Mouse (Mus musculus) CD4-positive, CD25-positive, alpha-beta regulatory T cell, adult 4 months (primary cell): ENCODE results near the gene Fry. TPM values are rescaled to one million over a fixed set of nuclear protein-coding genes. Genes with fewer than 3 reads are reported as not detected.

Experiments used
- ATAC-seq: one replicate; pipeline ENCODE4 v1.8.0; 2017
- polyA plus RNA-seq, 2 experiments: library from polyadenylated mRNA; unstranded; fragments of 100-300 nt; shearing (Covaris generic); gene quantifications; one replicate each; pipeline ENCODE4 v1.2.1; 2017

Fry gene
- polyA plus RNA-seq, 2 experiments from 2014 or later, result 15.4 to 20.7 TPM

DNA sequence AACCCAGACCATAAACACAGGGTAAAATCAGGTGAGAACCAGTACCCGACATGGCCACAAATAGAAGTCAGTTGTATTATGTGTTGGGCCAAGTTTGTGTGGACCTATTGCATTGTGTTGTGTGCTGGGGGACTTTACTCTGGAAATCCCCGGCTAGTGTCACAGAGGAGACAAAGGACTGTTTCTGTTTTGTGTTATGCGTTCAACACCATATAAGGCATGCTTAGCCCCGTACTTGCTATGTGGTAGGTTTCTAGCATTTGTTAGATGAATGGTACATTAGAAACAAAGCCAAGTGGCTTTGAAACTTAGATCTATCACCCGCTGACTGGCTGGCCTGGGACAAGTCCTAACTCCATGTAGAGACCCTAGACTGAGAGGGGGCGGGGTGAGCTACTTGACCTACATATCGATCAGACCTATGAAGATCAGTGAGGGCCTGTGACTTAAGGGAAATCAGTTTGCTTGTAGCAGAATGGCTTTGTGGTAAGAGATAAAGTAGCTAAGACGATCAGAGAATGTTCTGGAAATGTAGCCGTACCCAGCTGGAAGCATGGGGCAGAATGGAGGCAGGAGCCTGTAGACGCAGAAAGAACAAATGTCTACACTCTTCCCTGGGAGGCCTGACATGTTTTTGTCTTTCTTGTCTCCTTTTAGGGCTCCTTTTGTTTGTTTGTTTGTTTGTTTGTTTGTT, 105.2 kb downstream of the Fry start:
- peak; percentile 97 for ATAC-seq

DNA sequence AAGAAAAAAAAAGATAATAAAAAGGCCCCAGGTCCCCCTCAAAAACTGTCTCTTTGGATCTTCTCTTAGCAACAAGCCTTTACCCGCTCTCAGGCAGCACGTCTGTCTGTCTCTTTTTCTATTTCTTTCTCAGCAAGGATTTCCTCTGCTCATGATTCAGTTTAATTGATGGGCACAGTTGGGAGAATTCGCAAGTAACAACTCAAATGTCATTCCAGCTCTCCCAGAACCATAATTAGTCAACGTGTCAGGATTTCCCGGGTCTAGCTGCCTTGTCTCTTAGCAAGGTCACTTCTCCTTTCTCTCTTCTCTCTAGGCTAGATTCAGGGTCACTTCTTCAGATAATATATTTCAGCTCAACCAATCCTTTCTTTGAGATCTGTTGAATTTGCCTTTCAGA, 110.6 kb downstream of the Fry start:
- no peak for ATAC-seq

DNA sequence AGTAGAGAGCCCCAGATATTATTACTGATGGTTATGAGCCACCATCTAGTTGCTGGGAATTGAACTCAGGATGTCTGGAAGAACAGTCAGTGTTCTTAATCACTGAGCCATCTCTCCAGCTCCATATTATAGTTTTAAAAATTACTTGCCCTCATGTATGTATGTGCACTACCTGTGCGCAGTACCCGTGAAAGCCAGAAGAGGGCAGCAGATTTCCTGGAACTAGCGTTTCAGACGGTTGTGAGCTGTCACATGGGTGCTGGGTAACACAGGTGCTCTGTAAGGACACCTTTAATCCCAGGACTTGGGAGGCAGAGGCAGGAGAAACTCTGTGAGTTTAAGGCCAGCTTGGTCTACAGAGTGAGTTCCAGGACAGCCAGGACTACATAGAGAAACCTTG, 111.3 kb downstream of the Fry start:
- no peak for ATAC-seq

DNA sequence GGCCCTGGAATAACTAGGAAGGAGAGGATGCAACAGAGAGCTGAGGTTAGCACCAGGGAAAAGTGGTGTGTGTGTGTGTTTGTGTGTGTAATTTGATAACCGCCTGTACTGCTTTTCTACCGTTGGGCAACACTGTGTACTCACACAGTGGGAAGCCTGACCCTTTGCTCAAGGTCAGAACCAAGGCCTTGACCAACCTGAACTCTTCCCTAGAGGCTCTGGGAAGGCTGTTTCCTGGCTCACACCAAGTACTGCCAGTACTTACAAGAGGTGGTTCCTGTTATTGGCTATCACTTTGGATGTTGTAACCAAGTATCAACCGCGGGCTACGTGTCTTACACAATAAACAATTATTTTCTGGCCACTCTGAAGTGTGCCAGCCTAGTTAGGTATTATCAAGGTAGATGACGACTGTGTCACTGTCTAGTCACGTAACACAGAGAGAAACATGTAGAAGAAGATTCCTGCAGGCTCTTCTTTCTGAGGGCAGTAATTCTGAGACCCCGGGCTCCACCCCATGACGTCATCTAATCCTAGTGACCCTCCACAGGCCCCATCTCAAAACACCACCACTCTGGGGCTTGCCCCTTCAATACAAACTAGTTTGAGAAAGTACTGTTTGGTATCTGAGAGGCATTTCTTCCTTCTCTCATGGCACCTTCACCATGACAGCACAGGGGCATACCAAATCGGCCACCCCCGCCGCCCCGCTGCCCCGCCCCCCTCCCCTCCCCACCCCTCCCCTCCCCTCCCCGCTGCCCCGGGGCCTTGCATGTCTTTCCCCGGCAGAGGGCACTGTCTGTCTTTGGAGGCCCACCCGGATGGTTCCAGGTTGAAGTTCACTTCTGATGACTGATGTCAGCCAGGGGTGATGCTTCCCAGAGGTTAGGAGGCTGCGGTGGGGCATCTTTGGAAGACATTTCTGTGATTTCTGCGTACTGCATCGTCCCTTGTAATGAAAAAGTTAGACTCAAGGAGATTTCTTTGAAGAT, 114.0 kb downstream of the Fry start:
- peak; percentile 72 for ATAC-seq

DNA sequence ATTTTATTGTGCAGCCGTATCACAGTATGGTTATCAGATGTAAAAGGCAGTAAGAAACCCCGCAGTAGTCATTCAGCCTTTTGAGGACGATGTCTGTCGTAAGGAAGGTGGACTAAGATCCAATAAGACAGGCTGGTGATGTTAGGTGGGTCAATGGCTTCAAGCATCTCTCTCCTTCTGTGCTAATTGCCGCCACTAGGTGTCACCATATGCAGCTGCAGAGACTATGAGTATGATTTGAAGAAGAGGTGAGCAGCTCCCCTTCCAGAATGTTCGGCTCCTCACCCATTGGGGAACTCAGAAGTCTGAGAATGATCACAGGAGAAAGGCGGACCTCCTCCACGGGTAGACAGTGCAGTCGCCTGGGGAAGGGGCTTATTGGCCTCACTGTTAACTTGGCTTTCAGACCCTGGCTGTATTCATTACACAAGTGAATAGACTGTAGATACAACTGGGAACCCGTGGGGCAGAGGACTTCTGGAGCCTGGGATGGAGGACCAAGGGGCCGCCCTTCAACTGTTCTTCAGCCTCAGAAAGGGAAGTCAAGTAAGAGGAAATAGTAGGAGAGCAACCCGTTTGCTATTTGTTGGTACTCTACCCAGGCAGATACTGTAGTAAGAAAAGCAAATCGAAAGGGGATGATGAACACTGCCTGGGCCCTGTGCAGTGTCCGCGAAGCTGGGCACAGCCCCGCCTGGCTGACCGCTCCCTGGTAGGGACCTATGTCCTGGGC, 114.9 kb downstream of the Fry start:
- peak; percentile 92 for ATAC-seq

DNA sequence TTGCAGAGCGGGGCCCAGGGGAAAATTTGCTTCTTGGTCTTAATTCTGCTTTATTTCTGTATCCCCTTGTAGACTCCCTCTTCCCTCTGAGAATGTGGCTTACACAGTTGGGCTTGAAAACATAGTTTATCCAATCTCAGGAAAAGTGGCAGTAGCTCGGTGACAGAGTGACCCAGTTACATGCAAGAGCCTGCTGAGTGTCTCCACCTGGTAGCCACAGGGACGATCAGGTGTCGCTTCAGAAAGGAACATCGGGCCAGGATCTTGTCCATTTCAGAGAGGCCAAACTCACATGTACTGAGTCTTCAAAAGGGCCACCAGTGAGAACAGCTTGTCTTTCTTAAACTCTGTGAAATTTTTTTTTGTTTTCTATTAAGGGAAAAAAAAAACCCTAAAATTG, 117.5 kb downstream of the Fry start:
- ATAC-seq, result no peak

DNA sequence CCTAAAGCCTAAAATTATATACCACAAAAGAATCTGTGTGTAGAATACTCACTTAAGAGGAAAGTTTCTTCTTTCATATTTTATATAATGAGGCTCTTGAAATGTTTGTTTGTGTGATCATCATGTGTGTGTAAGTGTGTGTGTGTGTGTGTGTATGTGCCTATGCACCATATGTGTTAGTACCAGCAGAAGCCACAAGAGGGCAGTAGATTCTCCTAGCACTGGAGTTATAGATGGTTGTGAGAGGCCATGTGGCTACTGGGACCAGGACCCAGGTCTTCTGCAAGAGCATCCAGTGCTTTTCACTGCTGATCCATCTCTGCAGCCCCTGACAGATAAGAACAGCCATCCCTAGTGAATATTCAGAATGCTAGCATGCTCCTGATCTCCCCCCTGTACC, 118.2 kb downstream of the Fry start:
- ATAC-seq, result no peak

DNA sequence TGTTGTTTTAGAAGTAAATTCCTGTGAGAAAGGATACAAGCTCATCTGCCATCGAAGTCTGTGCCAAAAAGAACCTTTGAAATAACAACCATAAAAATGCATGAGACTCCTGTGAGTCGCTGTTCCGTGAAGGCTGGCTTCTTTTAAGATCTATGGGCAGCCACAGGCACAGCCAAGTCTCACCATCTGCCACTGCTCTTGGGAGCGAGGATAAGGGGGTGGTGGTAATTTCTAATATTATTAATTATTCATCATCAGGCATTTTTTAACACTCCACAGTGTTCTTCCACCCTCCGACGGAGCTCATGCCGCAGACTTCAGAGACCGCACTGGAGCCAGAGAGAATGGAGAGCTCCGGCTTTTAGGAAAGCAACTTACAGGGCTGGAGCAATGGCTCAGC, 123.2 kb downstream of the Fry start:
- ATAC-seq, result no peak

DNA sequence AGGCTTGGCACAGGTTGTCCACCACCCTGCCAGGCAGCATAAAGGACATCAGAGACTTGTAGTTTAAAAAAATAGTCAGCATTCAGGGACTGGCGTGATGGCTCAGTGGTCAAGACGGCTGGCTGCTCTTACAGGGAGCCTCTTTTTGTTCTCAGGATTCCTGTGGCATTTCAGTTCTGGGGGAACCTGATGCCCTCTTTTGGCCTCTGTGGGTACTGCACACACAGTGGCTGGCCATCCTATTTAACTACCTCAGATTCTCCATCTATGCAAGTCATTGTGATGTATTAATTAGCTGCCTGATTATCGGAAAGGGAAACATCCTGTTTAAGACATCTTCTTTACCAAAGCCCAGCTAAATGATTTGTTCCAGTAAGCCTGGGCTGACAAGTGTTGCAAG, 128.3 kb downstream of the Fry start:
- ATAC-seq, result no peak

DNA sequence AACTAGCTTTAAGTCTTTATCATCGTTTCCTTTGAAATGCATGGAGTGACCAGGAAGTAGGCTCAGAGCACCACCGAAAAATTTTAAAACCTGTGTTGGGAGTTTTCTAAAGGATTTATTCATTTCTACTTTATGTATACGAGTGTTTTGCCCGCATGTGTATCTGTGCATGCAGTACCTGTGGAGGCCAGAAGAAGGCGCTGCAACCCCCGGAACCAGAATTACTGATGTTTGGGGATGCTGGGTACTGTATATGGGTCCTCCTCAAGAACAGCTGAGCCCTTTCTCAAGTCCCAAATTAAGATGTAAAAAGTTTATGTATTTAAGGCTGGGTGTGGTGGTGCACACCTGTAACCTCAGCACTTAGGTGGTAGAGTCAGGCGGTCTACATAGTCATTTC, 139.3 kb downstream of the Fry start:
- ATAC-seq, result no peak

DNA sequence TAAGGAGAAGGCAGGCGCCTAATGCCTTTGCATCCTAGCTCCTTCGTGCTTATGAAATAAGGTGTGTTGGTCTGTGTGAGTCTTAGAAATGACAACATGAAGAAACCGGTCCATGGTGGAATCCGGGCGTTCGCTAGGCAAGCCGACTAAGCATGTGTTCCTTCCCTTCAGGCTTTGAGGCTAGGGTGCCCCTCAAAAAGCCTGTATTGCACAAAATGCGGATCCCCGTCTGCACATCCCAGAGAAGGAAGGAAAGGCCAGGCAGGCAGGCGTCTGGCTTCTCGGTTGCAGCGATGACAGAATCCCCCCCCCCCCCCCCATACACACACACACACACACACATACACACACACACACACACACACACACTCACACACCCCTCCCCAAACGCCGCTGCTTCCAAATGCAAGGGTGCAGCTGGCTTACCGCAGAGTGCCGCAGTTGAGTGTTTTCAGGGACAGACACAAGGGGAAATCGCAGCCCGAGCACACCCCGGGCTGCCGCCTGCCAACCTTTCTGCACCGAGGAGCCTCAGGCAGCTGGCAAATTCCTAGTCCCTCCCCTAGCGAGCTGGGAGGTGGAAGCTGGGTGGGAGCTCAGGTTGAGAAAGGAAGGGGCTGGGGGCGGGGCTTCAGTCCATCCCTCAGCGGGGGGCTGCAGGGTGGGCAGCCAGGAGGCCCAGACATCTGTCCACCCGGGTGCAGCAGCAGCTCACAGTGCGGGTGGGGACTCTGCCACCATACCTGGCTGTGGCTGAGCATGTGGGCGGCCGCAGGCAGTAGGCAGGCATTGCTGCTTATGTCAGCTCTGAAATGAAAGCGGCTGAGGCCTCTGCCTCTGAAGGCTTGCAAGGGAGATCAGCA, 141.0 kb downstream of the Fry start:
- ATAC-seq, result peak; percentile 62

DNA sequence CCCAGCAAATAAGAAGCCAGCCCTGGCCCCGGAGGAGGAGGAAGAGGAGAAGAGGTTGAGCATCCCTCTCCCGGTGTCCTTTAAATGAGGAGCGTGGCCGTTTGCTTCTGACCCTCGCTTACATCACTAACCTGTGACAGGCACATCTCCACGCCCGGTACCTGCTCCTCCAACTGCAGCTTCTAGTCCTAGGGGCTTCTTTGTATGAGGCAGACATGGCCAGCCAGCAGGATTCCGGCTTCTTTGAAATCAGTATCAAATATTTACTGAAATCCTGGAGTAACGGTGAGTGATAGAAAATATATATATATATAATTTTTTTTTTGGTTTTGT, 141.6 kb downstream of the Fry start:
- peak; percentile 5 for ATAC-seq

DNA sequence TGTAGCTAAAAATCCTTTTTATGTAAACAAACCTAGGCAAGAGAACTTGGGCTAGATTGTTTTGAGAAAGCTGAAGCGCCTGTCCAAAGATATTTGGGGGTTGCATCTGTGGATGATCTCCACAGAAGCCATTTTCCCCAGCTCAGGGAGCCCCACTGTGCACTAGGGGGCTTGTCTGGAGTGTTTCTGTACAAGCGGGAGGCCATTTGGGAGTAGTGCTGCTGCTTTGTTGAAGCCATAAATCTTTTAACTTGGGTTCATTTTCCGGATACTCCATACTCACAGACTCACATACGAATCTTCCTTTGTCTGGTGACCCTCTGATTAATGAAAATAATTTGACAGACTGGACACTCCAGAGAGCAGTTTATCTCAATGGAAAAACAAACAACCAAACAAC, 142.9 kb downstream of the Fry start:
- ATAC-seq, result no peak

DNA sequence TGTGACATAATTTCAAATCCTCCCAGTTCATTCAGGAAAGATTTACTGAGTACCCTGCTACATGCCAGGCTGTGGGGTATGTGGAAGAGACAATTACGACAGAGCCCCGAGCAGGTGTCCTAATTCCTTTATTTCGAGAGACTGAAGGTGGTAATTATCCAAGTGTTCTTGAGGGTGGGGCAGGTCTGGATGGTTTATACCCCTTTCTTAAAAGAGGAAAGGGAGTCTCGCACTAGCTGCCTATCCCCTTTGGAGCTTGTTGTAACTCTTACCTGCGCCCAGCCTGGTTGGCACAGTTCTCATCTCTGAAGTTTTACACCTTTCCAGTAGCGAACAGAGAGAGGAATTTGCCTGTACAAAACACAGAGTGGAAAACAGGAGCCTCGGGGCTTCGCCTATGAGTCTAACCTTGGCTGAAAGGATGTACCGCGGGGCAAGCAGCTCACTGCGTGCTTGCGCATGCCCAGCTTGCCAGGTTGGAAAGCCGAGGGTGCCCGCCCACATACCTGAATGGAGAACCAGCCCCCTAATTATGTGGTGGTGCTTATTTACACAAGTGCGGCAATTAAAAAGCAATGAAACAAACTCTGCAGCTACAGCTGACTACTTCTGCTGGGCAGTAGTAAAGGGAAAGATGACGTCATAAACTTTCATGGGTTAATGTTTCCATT, 143.7 kb downstream of the Fry start:
- peak; percentile 8 for ATAC-seq

DNA sequence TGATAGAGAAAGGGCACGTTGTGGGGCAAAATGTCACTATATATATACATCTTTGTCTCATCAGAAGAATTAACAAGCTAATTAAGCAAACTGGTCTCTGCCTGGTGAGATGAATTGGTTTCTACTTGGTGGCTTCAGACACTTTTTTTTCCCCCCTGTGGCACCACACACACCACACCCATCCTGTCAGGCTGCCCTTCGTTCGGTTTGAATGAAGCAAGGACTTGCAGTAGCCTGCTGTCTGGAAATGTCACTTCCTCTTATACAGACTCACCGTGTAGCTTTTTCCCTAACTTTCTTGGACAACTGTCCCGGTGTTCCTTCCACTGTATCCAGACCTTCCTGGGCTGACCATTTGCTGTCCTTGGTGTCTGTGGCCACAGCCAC, 144.3 kb downstream of the Fry start:
- peak; percentile 62 for ATAC-seq

DNA sequence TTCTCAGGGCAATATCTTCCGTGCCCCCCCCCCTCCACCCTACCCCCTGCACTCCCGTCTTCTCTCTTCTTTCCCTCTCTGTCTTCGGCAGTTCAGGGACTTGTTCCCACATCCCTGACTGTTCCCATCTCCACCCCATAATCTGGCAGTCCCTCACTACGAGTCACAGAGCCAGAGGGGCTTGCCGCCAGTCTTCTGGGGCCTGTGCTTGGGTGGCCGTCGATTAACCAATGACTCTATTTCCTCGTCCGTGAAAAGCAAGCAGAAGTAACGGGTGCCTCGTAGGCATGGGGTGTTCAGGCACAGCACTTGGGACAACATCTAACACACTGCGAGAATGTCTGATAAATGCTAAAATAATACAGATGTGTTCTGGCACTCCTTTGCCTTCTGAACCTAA, 144.7 kb downstream of the Fry start:
- no peak for ATAC-seq

DNA sequence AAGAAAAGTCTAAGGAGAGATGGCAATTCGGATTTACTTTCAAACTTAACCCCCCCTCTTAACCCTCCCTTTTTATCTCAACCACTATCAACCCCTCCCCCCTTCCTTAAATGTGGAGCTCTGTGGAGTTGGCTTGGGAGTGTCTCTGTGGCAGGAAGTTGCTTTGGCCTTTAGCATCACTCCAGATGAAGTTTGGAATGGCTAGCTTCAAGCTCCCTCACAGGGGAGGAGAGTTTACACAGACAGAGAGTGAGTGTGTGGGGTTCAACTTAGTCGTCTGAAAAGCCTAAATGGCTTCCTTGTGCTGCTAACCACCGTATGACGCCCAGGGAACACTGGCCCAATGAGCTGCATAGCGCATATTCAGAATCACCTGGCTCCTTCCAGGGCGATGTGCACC, 145.2 kb downstream of the Fry start:
- ATAC-seq, result no peak

DNA sequence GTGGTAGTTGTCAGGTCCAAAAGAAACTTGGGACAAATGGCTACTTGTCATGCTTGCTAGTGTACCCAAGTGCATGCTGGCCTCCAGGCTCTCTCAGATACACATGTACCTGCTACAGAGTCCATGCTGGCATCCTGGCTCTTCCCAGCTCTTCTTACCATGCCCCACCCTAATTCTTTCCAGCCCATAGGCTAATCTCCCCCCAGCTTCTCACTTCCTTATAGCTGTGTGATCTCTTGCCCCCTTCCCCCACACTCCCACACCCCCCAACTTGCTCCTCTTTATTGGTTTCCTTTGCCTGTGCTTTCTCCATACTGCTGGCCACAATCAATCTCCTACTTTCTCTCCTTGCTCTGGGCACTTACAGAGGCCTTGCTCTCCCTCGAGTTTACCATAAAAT, 146.6 kb downstream of the Fry start:
- no peak for ATAC-seq

DNA sequence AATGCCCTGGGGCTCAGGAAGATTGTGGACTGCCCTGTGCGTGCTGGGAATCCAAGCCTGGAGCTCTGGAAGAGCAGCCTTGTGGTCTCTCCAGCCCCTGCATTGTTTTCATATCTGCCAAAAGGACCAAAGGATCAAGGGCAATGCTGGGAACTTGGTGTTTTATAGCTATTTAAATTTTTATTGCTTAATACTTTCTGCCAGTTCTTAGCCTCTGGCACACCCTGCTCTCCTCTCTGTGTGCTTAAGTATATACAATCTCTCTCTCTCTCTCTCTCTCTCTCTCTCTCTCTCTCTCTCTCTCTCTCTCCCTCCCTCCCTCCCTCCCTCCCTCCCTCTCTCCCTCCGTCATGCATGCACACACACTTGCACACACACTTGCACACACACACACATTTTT, 147.5 kb downstream of the Fry start:
- ATAC-seq, result no peak

DNA sequence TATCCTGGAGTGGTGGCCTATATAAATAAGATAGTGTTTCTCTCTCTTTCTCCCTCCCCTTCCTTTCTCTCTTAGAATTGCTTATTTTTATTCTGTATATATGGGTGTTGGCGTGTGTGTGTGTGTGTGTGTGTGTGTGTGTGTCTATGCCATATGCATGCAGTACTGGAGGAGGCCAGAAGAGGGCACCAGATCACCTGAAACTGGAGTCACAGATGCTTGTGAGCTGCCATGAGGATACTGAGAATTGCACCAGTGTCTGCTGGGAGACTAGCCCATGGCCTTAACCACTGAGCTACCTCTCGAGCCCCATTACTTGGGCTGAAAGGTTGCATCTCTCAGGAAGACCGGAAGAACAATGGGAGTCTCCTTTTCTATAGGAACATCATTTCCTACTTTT, 149.8 kb downstream of the Fry start:
- ATAC-seq, result no peak

DNA sequence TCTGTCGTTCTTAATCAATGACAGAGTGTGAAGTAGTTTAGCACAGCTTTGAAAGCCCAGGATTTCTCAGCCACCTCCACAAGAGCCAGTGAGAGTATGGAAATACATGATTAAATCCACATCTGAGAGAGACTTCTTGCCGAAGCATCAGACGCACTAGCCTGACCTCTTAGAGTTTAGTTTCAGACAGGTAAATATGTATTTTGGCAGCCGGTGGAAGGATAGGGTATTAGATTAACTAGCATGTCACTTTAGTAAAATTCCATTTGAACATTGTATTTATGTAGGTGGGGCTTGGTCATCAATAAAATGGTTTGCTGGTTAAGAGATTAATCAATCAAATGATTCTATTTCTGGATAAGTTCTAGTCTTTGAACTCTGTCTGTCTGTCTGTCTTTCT, 152.0 kb downstream of the Fry start:
- ATAC-seq, result no peak

DNA sequence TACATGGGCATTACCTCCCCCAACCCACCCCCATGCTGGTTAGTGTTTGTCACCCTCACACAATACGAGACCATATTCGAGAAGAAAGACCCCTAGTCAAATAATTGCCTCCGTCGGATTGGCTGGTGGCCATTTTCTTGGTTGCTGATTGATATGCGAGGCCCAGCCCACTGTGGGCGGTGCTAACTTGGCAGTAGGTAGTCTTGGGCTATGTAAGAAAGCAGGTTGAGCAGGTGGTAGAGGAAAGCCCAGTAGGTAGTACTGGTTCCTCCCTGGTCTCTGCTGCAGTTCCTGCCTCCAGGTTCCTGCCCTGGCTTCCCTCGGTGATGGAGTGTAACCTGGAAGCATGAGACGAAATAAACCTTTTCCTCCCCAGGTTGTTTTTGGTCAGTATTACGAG, 153.7 kb downstream of the Fry start:
- ATAC-seq, result no peak
